Mouse (Mus musculus) adrenal gland, adult 18-20 months (tissue): ENCODE measurements around the gene Xylt1. TPM values are rescaled to one million over a fixed set of nuclear protein-coding genes. Genes with fewer than 3 reads are reported as not detected.

Source experiments
- DNase-seq, 2 experiments: peaks; one replicate each; pipeline ENCODE4 v3.0.0; 2021 to 2022; ENCODE audit warnings: low spot score in 2 of 2
- long read RNA-seq, 2 experiments: library from polyadenylated mRNA; stranded (forward); transcript quantifications; one replicate each; pipeline ENCODE4 v2.0.0; 2021
- total RNA-seq, 2 experiments: library from RNA; stranded (reverse); gene quantifications; 1 replicate in 1 of 2; 2 replicates in 1 of 2; pipeline ENCODE4 v1.2.3; 2021

Xylt1 gene
- 1 to 10 TPM; 6.0 to 6.2 TPM for total RNA-seq
- long read RNA-seq, experiment 1, result 0 reads
- long read RNA-seq, experiment 2, partial matches to known transcripts, result 0 of 1 reads
- long read RNA-seq, experiment 2, other reads (novel, unspliced or antisense), result 1 of 1 reads

DNA sequence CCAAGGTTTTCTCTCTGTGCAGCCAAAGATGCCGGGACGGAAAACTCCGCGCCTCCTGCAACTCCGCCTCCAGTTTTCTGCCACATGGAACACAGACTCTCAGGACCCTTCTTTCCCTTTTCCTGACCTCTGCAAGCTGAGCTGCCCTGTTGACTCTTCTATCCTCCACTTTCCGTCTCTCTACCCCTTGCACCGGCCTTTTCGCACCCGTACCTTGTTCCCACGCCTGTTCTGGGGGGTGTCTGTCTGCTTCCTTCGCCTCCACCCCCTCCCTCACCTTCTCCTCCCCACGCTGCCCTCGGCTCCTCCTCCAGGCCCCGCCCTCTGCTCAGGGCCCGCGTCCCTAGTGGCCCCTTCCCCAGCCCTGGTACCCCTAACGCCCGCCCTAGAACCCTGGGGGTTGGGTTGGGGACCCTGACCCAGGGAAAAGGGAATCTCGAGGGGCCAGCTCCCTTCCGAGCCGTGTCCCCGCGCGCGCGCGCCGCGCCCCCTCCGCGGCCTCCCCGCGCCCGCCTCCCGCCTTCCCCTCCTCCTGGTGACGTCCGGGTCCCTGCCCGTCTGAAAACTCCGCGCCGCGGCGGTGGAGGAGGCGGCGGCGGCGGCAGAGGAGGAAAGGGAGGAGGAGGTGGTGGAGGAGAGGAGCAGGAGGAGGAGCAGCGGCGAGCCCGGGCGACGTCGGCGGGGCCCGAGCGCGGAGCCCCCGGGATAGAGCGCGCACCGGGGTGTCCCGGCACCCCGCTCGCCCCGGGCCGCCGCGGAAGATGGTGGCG is at the start of gene Xylt1:
Gene Xylt1 (plus strand): TSS at position 562 of the 770 bp plus-strand sequence.
- DNase-seq, result peak; percentile 90 to 92

DNA sequence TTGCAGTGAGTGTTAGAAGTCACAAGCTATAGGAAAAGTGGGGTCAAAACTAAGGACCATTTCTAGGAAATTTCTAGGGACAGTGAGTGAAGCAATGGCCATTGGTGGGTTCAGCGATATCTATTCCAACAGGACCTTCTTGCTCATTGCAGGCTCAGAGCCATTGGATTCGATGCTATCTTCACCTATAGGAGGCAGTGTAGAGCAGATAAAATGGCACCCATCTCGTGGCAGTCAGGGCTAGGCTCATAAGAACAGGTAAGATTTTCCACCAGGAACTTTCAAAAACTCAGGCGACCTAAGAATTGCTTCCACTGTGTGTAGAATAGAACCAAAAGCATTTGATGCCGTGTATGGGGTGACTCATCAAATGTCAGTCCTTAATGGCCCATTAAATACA is 46.8 kb upstream of the Xylt1 start:
- DNase-seq, result no peak

DNA sequence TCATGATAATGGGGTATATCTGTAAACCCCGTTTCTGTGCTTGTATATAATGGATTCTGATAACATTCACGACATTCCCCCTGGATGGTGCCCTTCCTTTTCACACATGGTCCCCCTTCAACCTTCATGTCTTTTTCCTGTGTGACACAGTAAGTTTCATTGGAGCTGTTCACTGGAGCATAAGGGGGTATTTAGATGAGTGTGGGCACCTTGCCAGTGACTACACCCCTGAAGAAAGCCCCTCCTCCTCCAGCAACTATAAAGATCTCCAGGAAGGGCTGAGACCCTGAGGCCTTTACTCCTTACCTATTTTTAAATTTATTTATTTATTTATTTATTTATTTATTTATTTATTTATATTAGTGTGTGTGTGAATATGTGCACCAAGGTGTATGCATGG is 24.5 kb upstream of the Xylt1 start:
- DNase-seq, result no peak

DNA sequence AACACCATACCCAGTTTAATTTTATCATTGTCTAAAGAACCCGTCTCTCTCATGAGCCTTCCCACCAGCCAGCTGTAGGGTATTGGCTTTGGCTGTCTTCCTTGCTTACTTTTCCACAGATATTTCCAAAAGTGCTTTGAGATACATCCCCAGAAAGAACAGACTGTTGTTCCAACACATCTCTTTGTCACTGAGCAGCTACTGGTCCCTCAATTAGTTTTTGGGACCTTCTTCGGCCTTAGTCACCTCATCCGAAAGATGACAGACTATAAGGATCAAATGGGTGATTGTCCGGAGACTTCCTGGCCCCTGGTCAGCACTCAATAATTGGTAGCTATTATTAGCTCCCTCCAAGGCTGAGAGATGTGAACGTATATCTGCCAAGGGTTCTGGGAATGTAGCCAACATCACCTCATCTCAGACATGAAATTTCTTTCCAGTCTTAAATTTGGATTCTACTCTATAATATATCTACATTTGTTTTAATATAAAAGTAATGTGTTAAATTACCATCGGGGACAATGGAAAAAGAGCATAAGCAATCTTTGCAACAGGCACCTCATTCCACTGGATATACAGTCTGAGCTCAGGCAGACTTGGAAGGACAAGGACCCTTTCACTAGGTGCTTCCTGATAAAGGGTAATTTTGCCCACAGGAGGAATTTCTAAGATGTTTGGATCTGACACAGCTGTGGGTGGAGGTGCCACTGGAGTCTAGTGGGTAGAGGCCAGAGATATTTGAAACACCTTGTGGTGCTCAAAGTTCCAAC is 23.2 kb upstream of the Xylt1 start:
- DNase-seq, result no peak

DNA sequence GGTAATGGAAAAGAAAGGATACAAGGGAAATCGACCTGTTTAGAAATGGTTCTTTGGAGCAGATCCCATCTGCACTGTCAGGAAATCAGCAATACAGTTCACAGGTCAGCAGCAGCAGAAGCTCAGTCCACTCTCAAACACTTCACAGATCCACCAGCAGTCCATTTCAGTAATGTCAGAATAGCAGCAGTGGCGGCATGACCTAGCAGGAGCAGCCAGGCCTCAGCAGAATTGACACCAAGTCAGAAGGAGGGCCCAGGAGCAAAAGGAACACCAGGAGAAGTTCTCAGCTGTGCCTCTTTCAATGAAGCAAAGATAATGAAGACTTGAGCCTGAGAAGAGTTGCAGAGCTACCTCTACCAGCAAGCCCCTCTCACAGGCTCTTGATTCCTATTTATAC is 19.5 kb upstream of the Xylt1 start:
- no peak for DNase-seq

DNA sequence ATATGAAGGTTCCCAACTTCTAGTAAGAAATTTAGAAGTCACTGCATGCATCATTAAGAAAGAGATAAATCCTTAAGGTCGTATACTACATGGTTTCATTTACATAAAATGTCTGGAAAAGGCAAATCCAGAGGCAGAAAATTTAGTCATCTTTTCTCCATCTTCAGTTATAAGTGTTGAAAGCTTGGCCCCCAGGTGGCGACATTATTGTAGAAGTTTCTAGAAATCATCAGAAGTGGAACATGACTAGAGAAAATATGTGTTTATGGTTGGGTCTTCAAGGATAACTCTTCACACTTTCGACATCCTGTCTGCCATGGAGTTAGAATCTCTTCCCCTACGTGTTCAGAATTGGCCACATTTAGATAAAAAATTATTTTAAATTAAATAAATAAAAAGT is 18.3 kb upstream of the Xylt1 start:
- no peak for DNase-seq

DNA sequence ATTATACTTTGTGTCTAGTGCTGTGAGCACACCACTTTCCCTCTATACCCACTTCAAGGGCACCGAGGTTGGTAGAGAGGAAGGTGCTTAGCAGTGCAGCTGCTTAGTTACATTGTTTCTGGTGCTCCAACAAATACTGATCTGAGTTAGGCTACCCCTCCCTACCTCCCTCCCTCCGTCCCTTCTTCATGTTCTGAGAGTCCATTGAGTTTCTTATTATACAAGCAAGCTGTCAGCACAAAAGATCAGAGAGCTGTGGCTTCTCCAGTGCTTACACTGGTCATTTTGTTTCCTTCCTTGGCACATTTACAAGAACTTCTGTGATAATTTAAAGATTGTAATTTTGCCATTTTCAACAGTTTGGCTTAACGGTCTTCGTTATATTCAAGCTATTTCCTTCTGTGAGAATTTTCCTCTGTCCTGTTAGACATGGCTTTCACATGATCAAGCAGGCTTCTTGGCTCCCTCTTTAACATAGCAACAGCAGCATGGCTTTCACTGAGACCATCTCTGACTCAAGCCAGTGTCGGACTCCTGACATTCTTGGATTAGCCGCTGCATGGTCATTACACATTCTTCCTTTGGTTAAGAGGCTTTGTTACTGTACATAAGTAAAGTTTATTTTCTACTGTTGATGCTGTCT is 12.0 kb upstream of the Xylt1 start:
- DNase-seq, result no peak

DNA sequence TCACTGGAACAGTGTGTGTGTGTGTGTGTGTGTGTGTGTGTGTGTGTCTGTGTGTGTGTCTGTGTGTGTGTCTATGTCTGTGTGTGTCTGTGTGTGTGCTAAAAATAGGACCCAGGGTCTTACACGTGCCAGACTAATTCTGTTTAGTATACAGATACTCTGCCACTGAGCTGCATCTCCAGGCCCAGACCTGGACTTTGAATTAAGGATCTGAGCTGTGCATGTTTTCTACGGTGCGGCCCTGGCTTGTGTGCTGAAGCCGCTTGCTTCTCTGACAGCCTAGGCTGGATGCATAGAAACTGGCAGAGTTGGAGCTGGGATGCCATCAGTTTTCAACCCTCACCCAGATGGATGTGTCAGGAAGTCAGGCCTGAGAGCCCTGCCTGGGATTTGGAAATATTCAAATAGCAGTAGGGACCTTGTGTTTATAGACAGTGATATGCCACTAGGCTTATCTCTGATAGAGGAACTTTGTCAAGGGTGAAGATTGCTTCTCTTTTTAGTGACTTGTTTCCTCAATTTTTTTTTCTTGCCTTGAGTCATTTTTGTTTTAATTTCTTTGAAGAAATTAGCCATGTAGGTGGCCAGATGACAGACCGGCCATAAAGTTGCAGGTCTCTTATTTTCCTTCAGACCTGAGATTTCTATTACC is 11.4 kb upstream of the Xylt1 start:
- no peak for DNase-seq

DNA sequence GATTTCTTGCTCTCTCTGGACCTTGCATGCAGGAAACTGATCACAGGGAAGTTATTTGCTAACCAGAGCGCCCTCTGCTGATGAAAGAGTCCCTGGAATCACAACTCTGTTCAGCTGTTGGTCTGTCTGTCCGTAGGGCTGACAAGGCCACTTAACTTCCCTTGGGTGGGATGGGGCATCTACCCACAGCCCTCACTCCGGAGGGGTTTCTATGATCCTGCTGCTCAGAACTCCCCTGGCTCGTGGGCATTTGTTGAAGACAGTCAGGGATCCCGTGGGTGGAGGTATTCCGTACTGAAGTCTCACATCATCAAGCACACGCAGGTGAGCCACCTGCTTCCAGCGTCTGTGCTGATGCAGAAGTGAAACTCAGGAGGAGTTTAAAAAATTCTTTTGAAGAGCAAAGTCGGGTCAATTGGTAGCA is 4.9 kb upstream of the Xylt1 start:
- peak; percentile 58 to 66 for DNase-seq

DNA sequence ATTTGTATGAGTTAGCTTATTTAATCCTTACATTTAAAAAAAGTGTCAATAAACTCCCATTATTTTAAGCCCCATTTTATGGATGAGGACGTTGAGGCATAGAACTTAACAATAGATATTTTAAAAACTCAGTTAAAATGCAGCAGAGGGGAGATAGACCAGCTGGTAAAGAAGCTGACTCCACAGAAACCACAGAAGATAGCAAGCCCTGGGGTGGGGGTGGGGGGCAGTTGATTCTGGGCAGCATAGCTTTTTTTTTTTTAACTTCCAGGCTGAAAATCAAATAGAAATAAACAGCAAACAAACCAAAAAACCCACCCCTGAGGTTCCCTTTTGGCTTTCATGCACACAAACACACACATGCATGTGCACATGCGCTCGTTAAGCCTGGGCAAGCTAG is 3.6 kb upstream of the Xylt1 start:
- no peak for DNase-seq

DNA sequence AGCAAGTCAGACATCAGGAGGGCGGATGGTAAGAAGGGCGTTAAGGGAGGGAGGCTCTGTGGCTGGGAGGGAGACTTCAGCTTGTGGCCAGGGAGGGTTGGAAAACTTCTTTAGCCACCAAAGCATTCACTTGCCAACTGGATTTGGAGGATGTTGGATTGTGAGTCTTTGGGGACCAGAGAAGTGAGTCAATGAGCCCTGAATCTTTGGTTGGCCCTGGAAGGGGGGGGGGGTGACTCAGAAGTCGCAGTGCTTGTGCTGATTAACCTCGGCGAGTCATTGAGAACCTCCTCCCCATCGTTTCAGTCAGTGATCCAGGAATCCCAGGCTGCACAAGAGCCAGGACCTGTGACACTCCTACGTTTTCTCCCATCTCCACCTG is 752 bp upstream of the Xylt1 start:
- peak in 1 of 2 experiments; percentile 20 for DNase-seq

DNA sequence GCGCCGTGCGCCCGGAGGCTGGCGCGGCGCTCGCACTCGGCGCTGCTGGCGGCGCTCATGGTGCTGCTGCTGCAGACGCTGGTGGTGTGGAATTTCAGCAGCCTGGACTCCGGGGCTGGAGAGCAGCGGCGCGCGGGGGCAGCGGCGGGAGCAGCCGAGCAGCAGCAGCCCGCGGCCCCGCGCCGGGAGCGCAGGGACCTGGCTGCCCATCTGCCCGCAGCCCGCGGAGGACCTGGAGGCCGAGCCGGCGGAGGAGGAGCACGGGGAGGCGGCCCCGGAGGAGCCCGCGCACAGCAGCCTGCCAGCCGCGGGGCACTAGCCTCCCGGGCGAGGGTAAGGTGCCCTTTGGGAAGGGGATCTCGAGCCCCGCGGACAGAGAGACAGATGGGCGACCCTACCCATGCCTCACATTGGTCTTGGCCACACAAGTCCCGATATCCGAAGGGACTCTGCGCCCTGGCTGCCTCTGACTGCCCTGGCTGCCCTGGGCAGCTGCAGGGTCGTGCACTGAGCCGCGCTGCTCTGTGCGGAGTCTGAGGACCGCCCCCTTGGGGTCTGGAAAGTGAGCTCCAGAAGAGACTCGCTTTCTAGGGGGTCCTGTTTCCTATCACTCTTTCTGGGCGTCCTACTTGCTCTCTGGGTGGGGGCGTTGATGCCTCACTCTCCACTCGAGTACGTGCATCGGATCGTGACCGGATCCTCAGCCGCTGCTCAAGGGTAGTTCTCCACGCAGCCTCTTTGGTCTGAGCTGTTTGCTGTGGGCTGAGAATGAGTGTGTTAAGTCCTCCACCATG is 606 bp downstream of the Xylt1 start:
- peak; percentile 53 to 58 for DNase-seq

DNA sequence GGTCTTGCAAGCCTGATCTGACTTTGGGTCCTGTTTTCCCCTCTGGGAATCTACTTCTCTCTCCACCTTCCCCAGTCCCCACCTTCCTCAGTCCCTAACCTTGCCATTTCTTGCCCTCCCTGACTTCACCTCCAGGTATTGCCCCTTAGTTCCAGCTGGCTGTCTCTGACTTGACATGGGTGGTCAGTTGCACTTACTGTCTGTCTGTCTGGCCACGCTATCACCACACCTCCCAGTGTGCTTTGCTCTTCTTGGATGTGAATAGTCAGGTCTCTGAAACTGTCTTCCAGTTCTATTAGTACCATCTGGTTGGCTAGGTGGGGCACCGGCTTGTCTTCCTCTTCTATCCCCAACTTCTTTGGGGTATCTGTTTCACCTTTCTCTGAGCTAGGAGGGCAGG is 1.2 kb downstream of the Xylt1 start:
- DNase-seq, result no peak

DNA sequence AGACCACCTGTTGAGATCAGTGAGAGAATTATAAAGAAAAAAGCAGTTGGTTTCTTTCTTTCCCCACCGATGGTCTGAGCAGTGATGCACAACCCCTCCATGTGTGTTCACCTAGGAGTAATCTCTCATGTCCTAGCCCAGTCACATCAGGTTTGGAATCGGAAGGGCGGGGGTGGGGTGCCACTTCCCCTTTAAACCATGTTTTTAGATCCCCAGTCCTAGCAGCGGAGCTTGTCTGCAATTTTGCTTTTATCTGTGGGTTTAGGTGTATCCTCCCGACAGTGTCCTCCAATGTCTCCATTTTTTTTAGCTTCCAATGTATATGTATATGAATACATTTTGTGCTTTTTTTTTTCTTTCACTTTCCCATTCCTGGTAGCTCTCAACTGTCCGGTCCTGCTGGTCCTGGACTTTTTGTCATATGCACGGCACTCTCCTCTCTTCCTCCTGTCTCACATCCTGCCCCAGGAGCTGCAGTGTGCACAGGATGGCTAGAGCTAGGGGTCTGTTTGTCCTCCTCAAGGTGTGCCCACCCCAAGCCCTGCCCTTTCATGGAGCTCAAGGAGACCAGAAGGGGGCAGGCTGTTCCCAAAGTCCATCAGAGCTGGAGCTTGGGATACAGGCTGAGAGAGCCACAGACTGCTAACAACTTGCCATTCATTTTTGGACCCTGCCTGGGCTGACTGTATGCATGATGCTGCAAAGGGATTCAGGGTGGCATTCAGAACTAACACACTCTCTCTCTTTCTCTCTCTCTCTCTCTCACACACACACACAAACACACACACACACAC is 2.6 kb downstream of the Xylt1 start:
- no peak for DNase-seq

DNA sequence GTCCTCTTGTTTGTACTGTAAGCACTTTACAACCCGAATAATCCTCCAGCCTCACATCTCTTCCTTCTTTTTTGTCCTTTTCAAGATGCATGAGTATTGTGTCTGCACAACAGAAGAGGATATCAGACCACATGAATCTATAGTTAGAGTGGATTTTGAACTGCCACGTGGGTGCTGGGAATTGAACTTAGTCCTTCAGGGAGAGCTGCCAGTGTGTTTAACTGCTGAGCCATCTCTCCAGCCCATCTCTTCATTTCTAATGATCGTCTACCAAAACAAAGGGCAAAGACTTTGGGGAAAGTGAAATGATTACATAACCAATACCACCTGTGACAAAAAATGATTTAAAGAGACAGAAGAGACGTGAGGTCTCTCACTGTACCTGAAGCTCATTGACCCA is 5.6 kb downstream of the Xylt1 start:
- no peak for DNase-seq

DNA sequence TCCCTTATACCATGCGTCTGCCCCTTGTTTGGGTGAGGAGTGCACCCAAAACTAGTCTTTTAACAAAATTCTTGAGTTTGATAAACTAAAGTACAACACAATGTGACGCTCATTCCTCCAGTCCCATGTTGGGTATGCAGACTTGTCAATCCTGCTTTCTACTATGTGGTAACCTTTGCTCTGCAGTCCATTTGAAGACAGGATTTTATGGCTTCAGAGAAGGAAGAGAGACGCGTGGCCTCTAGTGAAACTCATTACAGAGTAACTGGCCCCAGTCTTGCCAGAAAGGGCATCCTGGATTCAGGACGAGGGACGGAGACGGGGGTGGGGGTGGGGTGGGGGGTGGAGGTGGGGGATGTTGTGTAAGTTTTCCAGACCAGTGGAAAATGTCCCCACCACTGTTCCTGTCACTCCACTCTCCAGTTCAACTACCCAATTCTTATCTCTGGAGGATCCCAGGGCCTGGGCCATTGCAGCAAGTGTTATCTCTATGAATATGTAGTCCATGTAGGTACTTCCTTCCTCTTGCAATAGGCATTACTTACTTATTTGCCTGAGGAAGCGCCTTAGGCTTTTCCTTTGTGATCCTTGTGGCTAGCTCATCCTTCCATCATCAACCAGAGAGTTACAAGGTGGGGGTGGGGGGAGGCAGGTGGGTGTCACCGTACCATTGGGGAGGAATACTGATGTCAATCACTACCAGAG is 7.7 kb downstream of the Xylt1 start:
- DNase-seq, result no peak

DNA sequence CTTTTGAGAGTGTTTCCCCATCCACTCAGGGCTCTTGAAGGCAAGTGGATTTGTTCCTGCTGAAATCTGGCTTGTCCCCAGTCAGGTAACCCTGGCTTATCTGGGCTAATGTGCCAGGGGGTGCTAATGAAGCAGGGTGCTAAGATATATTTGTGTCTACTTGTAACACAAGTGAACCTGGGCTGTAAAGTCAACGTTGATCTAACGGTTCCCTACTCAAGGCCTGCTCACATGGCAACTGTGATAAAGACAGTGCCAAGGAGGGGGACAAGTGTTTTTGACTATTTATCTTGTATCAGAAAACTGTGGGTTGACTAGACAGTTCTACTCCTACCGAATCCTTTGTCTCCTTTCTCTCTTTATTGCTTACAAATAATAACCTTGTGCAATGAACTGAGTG is 8.3 kb downstream of the Xylt1 start:
- no peak for DNase-seq

DNA sequence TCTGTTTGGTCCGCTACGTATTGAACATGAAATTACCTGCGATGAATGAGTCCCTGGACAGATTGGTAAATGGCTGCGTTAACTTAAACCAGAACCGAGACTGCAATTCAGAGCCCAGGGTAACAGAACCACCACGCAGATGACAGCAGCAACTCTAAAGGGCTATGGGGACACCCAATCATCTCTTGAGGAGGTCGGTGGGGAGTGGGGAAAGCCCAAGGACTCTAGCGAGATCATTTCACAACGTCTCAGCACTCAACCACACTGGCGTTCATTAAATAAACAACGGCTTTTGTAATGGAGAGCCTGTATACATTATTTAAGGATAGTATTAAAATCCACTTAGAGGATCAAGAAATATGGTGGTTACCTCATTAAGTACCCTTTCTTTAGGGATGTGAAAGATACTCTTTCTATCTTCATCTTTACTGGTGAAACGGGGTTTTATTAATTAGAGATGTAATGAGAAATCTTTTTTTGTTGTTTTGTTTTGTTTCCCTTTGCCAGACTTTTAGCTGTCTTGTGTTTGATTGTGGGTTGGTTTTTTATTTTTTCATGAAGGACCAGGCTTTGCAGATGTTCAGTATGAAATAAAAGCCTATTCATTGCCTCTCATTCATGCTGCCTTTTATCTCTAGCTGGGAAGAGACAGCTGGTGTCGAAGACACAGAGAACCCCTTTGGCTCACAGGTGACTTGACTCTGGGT is 12.2 kb downstream of the Xylt1 start:
- DNase-seq, result no peak
